Mouse (Mus musculus) forebrain, embryonic 14.5 days (tissue): ENCODE results near the gene Grik2. TPM values are rescaled to one million over a fixed set of nuclear protein-coding genes. Genes with fewer than 3 reads are reported as not detected.
A peak's percentile ranks its signal among the peaks of the same experiment; 100 is the strongest.

ENCODE experiments used
- ATAC-seq: fragments of 200-750 bp; cut with Nextera tagmentation; 2 replicates; pipeline ENCODE4 v1.8.0; 2017; ENCODE audit warnings: mild to moderate bottlenecking, moderate library complexity
- DNase-seq: peaks from one replicate; pipeline ENCODE4 v3.0.0-alpha.2; 2015; ENCODE audit warnings: low spot score
- H3K27ac ChIP-seq: fragments of 300-500 bp; sonication (generic); 2 replicates; pipeline ENCODE4 v1.5.1; 2014; ENCODE audit warnings: low read depth, mild to moderate bottlenecking, control low read depth, low read length, moderate library complexity
- H3K27me3 ChIP-seq: fragments of 300-500 bp; sonication (generic); replicated peaks from 2 replicates; pipeline ENCODE4 v1.6.1; 2014; ENCODE audit warnings: low read length, control low read depth, mixed read lengths; ENCODE audit not compliant: control insufficient read depth, insufficient read depth
- H3K36me3 ChIP-seq: fragments of 300-500 bp; sonication (generic); 2 replicates; pipeline ENCODE4 v1.6.1; 2014; ENCODE audit warnings: low read length, control low read depth; ENCODE audit not compliant: control insufficient read depth, insufficient read depth
- H3K4me1 ChIP-seq: fragments of 300-500 bp; sonication (generic); 2 replicates; pipeline ENCODE4 v1.6.1; 2014; ENCODE audit warnings: antibody characterized with exemption, low read length, control low read depth; ENCODE audit not compliant: control insufficient read depth, insufficient read depth
- H3K4me2 ChIP-seq: fragments of 300-500 bp; sonication (generic); 2 replicates; pipeline ENCODE4 v1.6.1; 2014; ENCODE audit warnings: mild to moderate bottlenecking, control low read depth, low read length
- H3K4me3 ChIP-seq: fragments of 300-500 bp; sonication (generic); 2 replicates; pipeline ENCODE4 v1.5.1; 2014; ENCODE audit warnings: low read depth, low read length, control low read depth
- H3K9ac ChIP-seq: fragments of 300-500 bp; sonication (generic); 2 replicates; pipeline ENCODE4 v1.6.1; 2014; ENCODE audit warnings: mild to moderate bottlenecking, low read length, control low read depth, moderate library complexity
- H3K9me3 ChIP-seq: fragments of 300-500 bp; sonication (generic); replicated peaks from 2 replicates; pipeline ENCODE4 v1.6.1; 2016; ENCODE audit warnings: low read length, control low read depth, mixed read lengths; ENCODE audit not compliant: control insufficient read depth
- WGBS: fragments of 180-500 bp; shearing (Covaris S2); extraction: QIAGEN DNeasy Blood & Tissue Kit; methylation state at CpG from one replicate; pipeline ENCODE4 v1.1.7; 2014; 5-methylcytosine and 5-hydroxymethylcytosine counted together
- polyA plus RNA-seq: library from polyadenylated mRNA; unstranded; fragments of >200 nt; fragmentation: Nextera tagmentation; extraction: Ambion mirVana; gene quantifications from 2 replicates; pipeline ENCODE4 v1.2.1, GENCODE M21; 2014

The Grik2 gene
- polyA plus RNA-seq, 1 experiment from 2014 or later = 32.8 TPM

- WGBS = 46% methylated on average over 2 of the region's 2 CpGs
- Histone ChIP-seq H3K4me3 (peak overlapping the region; percentile 87), H3K36me3 (no peaks in the 10 kb centered on the region), H3K9me3 (no peaks in the 10 kb centered on the region), H3K27ac (no peak overlapping the region), H3K4me1 (peaks cover 28% of the 10 kb centered on the region), H3K27me3 (no peaks in the 10 kb centered on the region), H3K4me2 (peak overlapping the region; percentile 63), H3K9ac (peak overlapping the region; percentile 26; the same call in 1 of the 2 replicates)
- ATAC-seq (no peak), DNase-seq (no peak)
These were observed 3.1 kb downstream of the Grik2 start for GRCm38 (mm10) chr10:49785477-49785876.

- H3K4me1 ChIP-seq = peaks cover 31% of the 10 kb centered on the region
- WGBS = 13% methylated on average over 2 of the region's 2 CpGs
- H3K27me3 ChIP-seq = no peaks in the 10 kb centered on the region
- H3K4me3 ChIP-seq = peak overlapping the region; percentile 87; the same call in 1 of the 2 replicates
- no peaks in the 10 kb centered on the region for H3K9me3 ChIP-seq
- H3K4me2 ChIP-seq = peak overlapping the region; percentile 63
- no peaks in the 10 kb centered on the region for H3K36me3 ChIP-seq
- DNase-seq (peak; percentile 91), ATAC-seq (no peak)
- H3K27ac ChIP-seq = no peak overlapping the region
- 0 out of 2 replicates have a peak overlapping the region, but pooled peaks have one; percentile 25 for H3K9ac ChIP-seq
These were observed 3.7 kb downstream of the Grik2 start for GRCm38 (mm10) chr10:49784831-49785230.

- peak overlapping the region; percentile 77 for H3K4me2 ChIP-seq
- H3K36me3 ChIP-seq = 0 out of 2 replicates have a peak, but pooled peaks cover 4% of the 10 kb centered on the region
- H3K9ac ChIP-seq = peak overlapping the region; percentile 77
- no peaks in the 10 kb centered on the region for H3K27me3 ChIP-seq
- peak; percentile 77 for ATAC-seq
- no peaks in the 10 kb centered on the region for H3K9me3 ChIP-seq
- WGBS = under 1% methylated on average over 44 of the region's 44 CpGs
- DNase-seq = peak; percentile 67
- peak overlapping the region; percentile 85 for H3K27ac ChIP-seq
- peak overlapping the region; percentile 50 for H3K4me3 ChIP-seq
- H3K4me1 ChIP-seq = peaks cover 25% of the 10 kb centered on the region
These were observed 5.5 kb downstream of the Grik2 start for GRCm38 (mm10) chr10:49782741-49783691.

GRCm38 (mm10) chr10:49782061-49782460 is 6.5 kb downstream of the Grik2 start:
- ATAC-seq (peak; percentile 11; the same call in 1 of the 2 replicates), DNase-seq (no peak)
- Histone ChIP-seq H3K4me1 (peaks cover 25% of the 10 kb centered on the region), H3K4me2 (peak overlapping the region; percentile 77), H3K9me3 (no peaks in the 10 kb centered on the region), H3K36me3 (0 out of 2 replicates have a peak, but pooled peaks cover 4% of the 10 kb centered on the region), H3K27ac (0 out of 2 replicates have a peak overlapping the region, but pooled peaks have one; percentile 41), H3K4me3 (peak overlapping the region; percentile 50), H3K27me3 (no peaks in the 10 kb centered on the region), H3K9ac (peak overlapping the region; percentile 77)
- WGBS = 2% methylated on average over 7 of the region's 7 CpGs

GRCm38 (mm10) chr10:49780430-49780829 is 8.1 kb downstream of the Grik2 start:
- peaks cover 22% of the 10 kb centered on the region for H3K4me1 ChIP-seq
- H3K4me2 ChIP-seq = peak overlapping the region; percentile 77; the same call in 1 of the 2 replicates
- no peaks in the 10 kb centered on the region for H3K27me3 ChIP-seq
- no peak overlapping the region for H3K27ac ChIP-seq
- no peak overlapping the region for H3K4me3 ChIP-seq
- 0 out of 2 replicates have a peak, but pooled peaks cover 4% of the 10 kb centered on the region for H3K36me3 ChIP-seq
- DNase-seq = no peak
- no peak overlapping the region for H3K9ac ChIP-seq
- no peaks in the 10 kb centered on the region for H3K9me3 ChIP-seq
- WGBS = 81% methylated on average over 2 of the region's 2 CpGs
- ATAC-seq = no peak

GRCm38 (mm10) chr10:49768897-49769296 is 19.7 kb downstream of the Grik2 start:
- H3K36me3 ChIP-seq = 0 out of 2 replicates have a peak, but pooled peaks cover 4% of the 10 kb centered on the region
- H3K27ac ChIP-seq = no peak overlapping the region
- ATAC-seq (0 out of 2 replicates have a peak, but pooled peaks have one; percentile 48), DNase-seq (no peak)
- H3K9ac ChIP-seq = no peak overlapping the region
- H3K4me3 ChIP-seq = no peak overlapping the region
- no peaks in the 10 kb centered on the region for H3K27me3 ChIP-seq
- no peaks in the 10 kb centered on the region for H3K4me1 ChIP-seq
- no peaks in the 10 kb centered on the region for H3K9me3 ChIP-seq
- H3K4me2 ChIP-seq = no peak overlapping the region

GRCm38 (mm10) chr10:49767556-49767955 is 21.0 kb downstream of the Grik2 start:
- WGBS = 59% methylated on average over 2 of the region's 2 CpGs
- DNase-seq (no peak), ATAC-seq (no peak)
- Histone ChIP-seq H3K27ac (no peak overlapping the region), H3K9me3 (no peaks in the 10 kb centered on the region), H3K4me1 (no peaks in the 10 kb centered on the region), H3K4me3 (no peak overlapping the region), H3K36me3 (0 out of 2 replicates have a peak, but pooled peaks cover 4% of the 10 kb centered on the region), H3K9ac (no peak overlapping the region), H3K4me2 (no peak overlapping the region), H3K27me3 (no peaks in the 10 kb centered on the region)

- Histone ChIP-seq H3K4me1 (no peaks in the 10 kb centered on the region), H3K4me2 (no peak overlapping the region), H3K27ac (no peak overlapping the region), H3K9ac (no peak overlapping the region), H3K9me3 (no peaks in the 10 kb centered on the region), H3K27me3 (no peaks in the 10 kb centered on the region), H3K36me3 (0 out of 2 replicates have a peak, but pooled peaks cover 4% of the 10 kb centered on the region), H3K4me3 (no peak overlapping the region)
- no peak for DNase-seq
- 0 out of 2 replicates have a peak, but pooled peaks have one; percentile 42 for ATAC-seq
- WGBS = 42% methylated on average over 2 of the region's 2 CpGs
These were observed 26.0 kb downstream of the Grik2 start for GRCm38 (mm10) chr10:49762607-49763006.
